Mouse (Mus musculus): ENCODE data around the gene Galnt4. TPM values are rescaled to one million over a fixed set of nuclear protein-coding genes. Genes with fewer than 3 reads are reported as not detected.
"Not testable (repeated sequence)": the region's sequence is repeated elsewhere in the genome, so short reads cannot be mapped to it uniquely, and the experiment has no call there.

Galnt4 gene
- polyA plus RNA-seq, 1 experiment, result 1.5 TPM

DNA sequence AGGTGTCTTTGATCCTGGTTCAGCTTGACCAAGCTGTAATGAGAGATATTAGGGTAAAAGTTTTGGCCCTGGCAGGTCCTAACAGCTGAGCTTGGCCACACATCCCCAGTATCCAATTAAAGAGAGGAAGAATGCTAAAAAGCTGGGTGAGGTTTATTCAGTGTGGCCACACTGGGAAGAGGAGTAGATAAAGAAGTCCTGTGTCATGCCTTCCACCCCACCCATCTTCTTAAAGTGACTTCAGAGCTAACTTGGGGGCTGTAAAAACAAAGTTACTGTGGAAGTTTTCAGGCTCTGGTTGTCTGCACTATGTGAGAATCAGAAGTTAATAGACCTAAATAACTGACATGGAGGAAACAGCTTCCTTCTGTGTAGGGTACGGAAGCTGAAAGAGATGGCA is 43.6 kb downstream of the Galnt4 start:
- Histone ChIP-seq H3K4me1 (ENCODE audit: control insufficient read depth, insufficient read depth, low read length) (no peaks in the 10 kb centered on the region), H3K4me3 (replicated peaks; ENCODE audit: insufficient read depth, low read depth, low read length) (no peak overlapping the region), H3K27me3 (ENCODE audit: control insufficient read depth, insufficient read depth, low read length) (no peaks in the 10 kb centered on the region), H3K27ac (ENCODE audit: insufficient read depth, low read length) (no peak overlapping the region)
- WGBS, result 98% methylated on average over 1 of the region's 1 CpGs
- TF ChIP-seq CTCF (IDR thresholded peaks at IDR 0.05; ENCODE audit: borderline replicate concordance, insufficient read depth, low read depth, low read length) (no peak), POLR2A (IDR thresholded peaks at IDR 0.05; ENCODE audit: borderline replicate concordance, insufficient read depth, low read length) (no peak)
- DNase-seq, result no peak

GRCm38 (mm10) chr10:99152063-99152462 is 44.1 kb downstream of the Galnt4 start:
- Histone ChIP-seq H3K27ac (ENCODE audit: insufficient read depth, low read length) (no peak overlapping the region), H3K4me1 (ENCODE audit: control insufficient read depth, insufficient read depth, low read length) (no peaks in the 10 kb centered on the region), H3K27me3 (ENCODE audit: control insufficient read depth, insufficient read depth, low read length) (no peaks in the 10 kb centered on the region), H3K4me3 (replicated peaks; ENCODE audit: insufficient read depth, low read depth, low read length) (no peak overlapping the region)
- WGBS, result 87% methylated on average over 6 of the region's 6 CpGs
- DNase-seq, result no peak
- no peak for TF ChIP-seq CTCF (IDR thresholded peaks at IDR 0.05; ENCODE audit: borderline replicate concordance, insufficient read depth, low read depth, low read length)
- no peak for TF ChIP-seq POLR2A (IDR thresholded peaks at IDR 0.05; ENCODE audit: borderline replicate concordance, insufficient read depth, low read length)

- Histone ChIP-seq H3K27ac (ENCODE audit: insufficient read depth, low read length) (no peak overlapping the region), H3K27me3 (ENCODE audit: control insufficient read depth, insufficient read depth, low read length) (no peaks in the 10 kb centered on the region), H3K4me1 (ENCODE audit: control insufficient read depth, insufficient read depth, low read length) (no peaks in the 10 kb centered on the region), H3K4me3 (replicated peaks; ENCODE audit: insufficient read depth, low read depth, low read length) (no peak overlapping the region)
- no peak for TF ChIP-seq CTCF (IDR thresholded peaks at IDR 0.05; ENCODE audit: borderline replicate concordance, insufficient read depth, low read depth, low read length)
- TF ChIP-seq POLR2A (IDR thresholded peaks at IDR 0.05; ENCODE audit: borderline replicate concordance, insufficient read depth, low read length), result no peak
- 88% methylated on average over 8 of the region's 8 CpGs for WGBS
- no peak for DNase-seq
Observed at GRCm38 (mm10) chr10:99154635-99155034, 46.7 kb downstream of the Galnt4 start.

DNA sequence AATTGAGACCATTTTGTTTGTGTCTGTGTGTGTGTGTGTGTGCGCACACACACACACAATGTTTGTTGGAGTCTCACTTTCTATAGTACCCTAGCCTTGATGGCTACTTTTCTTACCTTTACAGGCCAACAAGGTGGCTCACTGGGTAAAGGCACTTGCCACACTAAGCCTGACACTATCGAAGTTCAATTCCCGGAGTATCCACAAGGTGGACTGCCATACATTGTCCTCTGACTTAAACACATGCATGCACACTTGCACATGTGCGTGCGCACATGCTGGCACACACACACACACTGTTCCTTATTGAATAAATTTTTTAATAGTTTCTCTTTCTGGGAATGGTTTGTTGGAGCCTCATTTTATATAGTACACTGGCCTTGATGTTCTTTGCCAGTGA is 48.8 kb downstream of the Galnt4 start:
- no peak for DNase-seq
- no peaks in the 10 kb centered on the region for H3K27me3 ChIP-seq (ENCODE audit: control insufficient read depth, insufficient read depth, low read length)
- no peak overlapping the region for H3K4me3 ChIP-seq (replicated peaks; ENCODE audit: insufficient read depth, low read depth, low read length)
- H3K27ac ChIP-seq (ENCODE audit: insufficient read depth, low read length), result no peak overlapping the region
- WGBS, result 89% methylated on average over 5 of the region's 5 CpGs
- TF ChIP-seq POLR2A (IDR thresholded peaks at IDR 0.05; ENCODE audit: borderline replicate concordance, insufficient read depth, low read length) (no peak), CTCF (IDR thresholded peaks at IDR 0.05; ENCODE audit: borderline replicate concordance, insufficient read depth, low read depth, low read length) (0 out of 2 replicates have a peak, but pooled peaks have one; percentile 3)
- no peaks in the 10 kb centered on the region for H3K4me1 ChIP-seq (ENCODE audit: control insufficient read depth, insufficient read depth, low read length)

DNA sequence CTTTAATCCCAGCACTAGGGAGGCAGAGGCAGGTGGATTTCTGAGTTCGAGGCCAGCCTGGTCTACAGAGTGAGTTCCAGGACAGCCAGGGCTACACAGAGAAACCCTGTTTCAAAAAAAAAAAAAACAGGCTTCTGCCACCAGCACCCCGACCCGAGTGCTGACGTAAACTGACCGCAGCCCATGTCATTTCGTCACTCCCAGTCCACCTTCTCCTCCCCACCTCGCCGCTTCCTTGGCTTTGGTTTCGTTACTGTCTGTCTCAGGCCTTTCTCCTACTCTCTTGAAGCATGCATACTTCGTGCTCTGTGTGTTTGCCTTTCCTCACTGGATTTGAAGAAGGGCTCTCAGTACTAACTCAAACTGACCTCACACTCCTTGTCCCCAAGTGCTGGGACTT is 49.7 kb downstream of the Galnt4 start:
- H3K4me1 ChIP-seq (ENCODE audit: control insufficient read depth, insufficient read depth, low read length); H3K4me3 ChIP-seq (replicated peaks; ENCODE audit: insufficient read depth, low read depth, low read length); H3K27ac ChIP-seq (ENCODE audit: insufficient read depth, low read length); DNase-seq; H3K27me3 ChIP-seq (ENCODE audit: control insufficient read depth, insufficient read depth, low read length): not testable (repeated sequence)
- WGBS, result 92% methylated on average over 10 of the region's 10 CpGs

DNA sequence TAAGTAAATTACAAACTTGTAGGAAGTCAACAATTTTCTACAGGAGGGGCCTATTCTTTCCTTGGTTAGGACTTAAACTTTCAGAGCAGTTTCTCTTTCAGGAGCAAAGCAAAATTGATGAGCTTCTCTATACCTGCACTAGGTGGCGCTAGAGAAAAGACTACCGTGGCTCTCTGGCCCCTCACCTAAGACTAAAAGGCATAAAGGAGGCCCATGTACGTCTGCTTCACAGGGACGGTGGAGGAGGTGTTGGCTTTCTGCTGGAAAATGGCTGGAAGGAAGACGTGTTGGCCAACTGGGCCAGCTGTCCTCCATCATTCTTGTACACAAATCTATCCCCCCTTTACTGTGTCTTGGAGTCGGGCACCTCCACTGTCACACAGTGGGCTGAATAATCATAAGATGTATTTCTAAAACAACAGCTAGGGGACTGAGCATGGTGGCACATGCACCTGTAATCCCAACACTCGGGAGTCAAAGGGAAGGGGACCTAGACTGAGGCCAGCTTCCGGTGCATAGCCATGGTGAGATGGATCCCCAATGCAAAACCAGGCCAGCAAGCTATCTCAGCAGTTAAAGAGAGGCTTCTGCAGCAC is 54.1 kb downstream of the Galnt4 start:
- Histone ChIP-seq H3K27me3 (ENCODE audit: control insufficient read depth, insufficient read depth, low read length) (no peaks in the 10 kb centered on the region), H3K4me1 (ENCODE audit: control insufficient read depth, insufficient read depth, low read length) (no peaks in the 10 kb centered on the region), H3K27ac (ENCODE audit: insufficient read depth, low read length) (no peak overlapping the region), H3K4me3 (replicated peaks; ENCODE audit: insufficient read depth, low read depth, low read length) (no peak overlapping the region)
- TF ChIP-seq POLR2A (IDR thresholded peaks at IDR 0.05; ENCODE audit: borderline replicate concordance, insufficient read depth, low read length) (no peak), CTCF (IDR thresholded peaks at IDR 0.05; ENCODE audit: borderline replicate concordance, insufficient read depth, low read depth, low read length) (peak; percentile 70)
- DNase-seq, result peak in 1 of 2 experiments; percentile 26
- WGBS, result 38% methylated on average over 8 of the region's 8 CpGs

Other genes with a start within 250 kb of the Galnt4 start
- gene Atp2b1, start 193.8 kb upstream of the Galnt4 start, polyA plus RNA-seq (2012; rRNA removed), result 113 and 132 TPM in 2 replicates
- gene Poc1b, start 1.1 kb upstream of the Galnt4 start, polyA plus RNA-seq (2012; rRNA removed), result 10.0 and 11.8 TPM in 2 replicates
- gene Phxr2, start 18.2 kb downstream of the Galnt4 start, polyA plus RNA-seq (2012; rRNA removed), result not detected in 2 replicates
- gene Dusp6, start 155.1 kb downstream of the Galnt4 start, polyA plus RNA-seq (2012; rRNA removed), result 20.2 and 20.5 TPM in 2 replicates

Data from cerebellum, adult 2 months (tissue).